Mouse (Mus musculus) stomach, postnatal 0 days (tissue): ENCODE data around the gene Akt3. TPM values are rescaled to one million over a fixed set of nuclear protein-coding genes. Genes with fewer than 3 reads are reported as not detected.

Experiments
- ATAC-seq: fragments of 200-750 bp; cut with Nextera tagmentation; 2 replicates; pipeline ENCODE4 v1.8.0; 2017; ENCODE audit not compliant: low FRiP score, low TSS enrichment
- DNase-seq: peaks from one replicate; pipeline ENCODE4 v3.0.0-alpha.2; 2016; ENCODE audit warnings: low spot score
- H3K27ac ChIP-seq: fragments of 300-500 bp; sonication (generic); replicated peaks from 2 replicates; pipeline ENCODE4 v1.5.1; 2014; ENCODE audit warnings: mild to moderate bottlenecking, control low read depth
- H3K27me3 ChIP-seq: fragments of 300-500 bp; sonication (generic); 2 replicates; pipeline ENCODE4 v1.6.1; 2014; ENCODE audit warnings: low read length; ENCODE audit not compliant: control insufficient read depth, insufficient read depth
- H3K36me3 ChIP-seq: fragments of 300-500 bp; sonication (generic); 2 replicates; pipeline ENCODE4 v1.6.1; 2014; ENCODE audit warnings: low read length, mixed read lengths; ENCODE audit not compliant: control insufficient read depth, insufficient read depth
- H3K4me1 ChIP-seq: fragments of 300-500 bp; sonication (generic); replicated peaks from 2 replicates; pipeline ENCODE4 v1.6.1; 2014; ENCODE audit warnings: antibody characterized with exemption; ENCODE audit not compliant: control insufficient read depth, insufficient read depth
- H3K4me2 ChIP-seq: fragments of 300-500 bp; sonication (generic); replicated peaks from 2 replicates; pipeline ENCODE4 v1.6.1; 2014; ENCODE audit warnings: low read depth, mild to moderate bottlenecking, control low read depth, moderate library complexity
- H3K4me3 ChIP-seq: fragments of 300-500 bp; sonication (generic); 2 replicates; pipeline ENCODE4 v1.5.1; 2014; ENCODE audit warnings: low read depth, low read length, control low read depth
- H3K9ac ChIP-seq: fragments of 300-500 bp; sonication (generic); 2 replicates; pipeline ENCODE4 v1.6.1; 2014; ENCODE audit warnings: mild to moderate bottlenecking, low read length, control low read depth, mixed read lengths
- H3K9me3 ChIP-seq: fragments of 300-500 bp; sonication (generic); 2 replicates; pipeline ENCODE4 v1.6.1; 2016; ENCODE audit warnings: low read length; ENCODE audit not compliant: control insufficient read depth
- CTCF ChIP-seq: IDR thresholded peaks from 2 replicates; pipeline ENCODE4 v1.5.1; 2016; ENCODE audit warnings: antibody characterized with exemption, low read depth, mild to moderate bottlenecking, moderate library complexity
- EP300 ChIP-seq: optimal IDR thresholded peaks from 2 replicates; pipeline ENCODE3; 2016; ENCODE audit warnings: antibody characterized with exemption
- WGBS: fragments of 180-500 bp; shearing (Covaris S2); extraction: QIAGEN DNeasy Blood & Tissue Kit; methylation state at CpG from one replicate; pipeline ENCODE4 v1.1.7; 2014; 5-methylcytosine and 5-hydroxymethylcytosine counted together
- polyA plus RNA-seq: library from polyadenylated mRNA; unstranded; fragments of >200 nt; fragmentation: Nextera tagmentation; extraction: Ambion mirVana; gene quantifications from 2 replicates; pipeline ENCODE4 v1.2.1, GENCODE M21; 2015

The Akt3 gene
- polyA plus RNA-seq, 1 experiment from 2014 or later: 2.1 TPM

DNA sequence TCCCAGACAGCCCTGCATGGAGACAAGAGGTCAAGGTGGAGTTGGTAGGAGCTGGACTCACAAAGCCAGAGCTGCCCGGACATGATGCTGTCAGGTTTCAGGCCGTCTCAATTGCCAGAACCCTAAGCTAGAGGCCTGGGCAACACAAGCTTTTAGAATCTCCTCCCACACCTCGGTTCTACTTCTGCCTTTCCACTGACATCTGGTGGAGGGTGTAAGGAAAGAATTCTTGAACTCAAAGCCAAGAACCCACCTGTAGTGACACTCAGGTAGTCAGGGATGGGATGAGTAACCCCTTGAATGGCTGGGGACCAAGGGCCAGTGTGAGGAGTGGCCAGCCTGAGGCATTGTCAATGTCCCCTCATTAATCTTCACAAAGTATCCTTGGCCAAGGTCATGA is 235.3 kb downstream of the Akt3 start:
- WGBS: 71% methylated on average over 3 of the region's 3 CpGs
- DNase-seq (no peak), ATAC-seq (no peak)
- Histone ChIP-seq H3K4me3 (no peak overlapping the region), H3K36me3 (peaks cover 2% of the 10 kb centered on the region; the same call in 1 of the 2 replicates), H3K27me3 (no peaks in the 10 kb centered on the region), H3K9ac (no peak overlapping the region), H3K4me1 (no peaks in the 10 kb centered on the region), H3K27ac (no peak overlapping the region), H3K4me2 (no peak overlapping the region), H3K9me3 (no peaks in the 10 kb centered on the region)
- TF ChIP-seq CTCF: no peak
- TF ChIP-seq EP300: no peak

GRCm38 (mm10) chr1:177019668-177020067 is 238.3 kb downstream of the Akt3 start:
- TF ChIP-seq EP300: no peak
- TF ChIP-seq CTCF: no peak
- peaks cover 2% of the 10 kb centered on the region; the same call in 1 of the 2 replicates for H3K36me3 ChIP-seq
- ATAC-seq (no peak), DNase-seq (no peak)
- no peak overlapping the region for H3K9ac ChIP-seq
- H3K4me1 ChIP-seq: no peaks in the 10 kb centered on the region
- H3K27me3 ChIP-seq: no peaks in the 10 kb centered on the region
- H3K27ac ChIP-seq: no peak overlapping the region
- no peak overlapping the region for H3K4me3 ChIP-seq
- 83% methylated on average over 5 of the region's 5 CpGs for WGBS
- no peak overlapping the region for H3K4me2 ChIP-seq
- no peaks in the 10 kb centered on the region for H3K9me3 ChIP-seq

DNA sequence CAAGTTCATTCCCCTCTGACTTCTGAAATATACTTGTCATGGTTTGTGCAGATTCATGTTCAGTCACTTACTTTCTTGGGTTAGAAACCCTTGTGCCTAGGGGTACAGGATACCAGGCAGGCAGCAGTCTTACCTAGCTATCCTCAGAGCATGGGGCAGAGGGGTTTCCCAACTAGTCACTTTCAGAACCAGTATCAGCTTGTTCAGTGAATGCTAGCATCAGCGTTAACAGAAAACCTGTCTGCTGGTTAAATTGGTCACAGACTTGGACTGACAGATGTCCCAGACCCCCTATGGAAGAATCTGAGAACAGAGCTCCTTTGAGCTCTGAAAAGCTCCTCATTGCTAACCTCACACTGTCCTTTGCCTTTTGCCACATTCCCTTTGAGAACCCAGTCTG is 239.3 kb downstream of the Akt3 start:
- Histone ChIP-seq H3K4me1 (0 out of 2 replicates have a peak, but pooled peaks cover 2% of the 10 kb centered on the region), H3K27ac (no peak overlapping the region), H3K4me3 (no peak overlapping the region), H3K4me2 (no peak overlapping the region), H3K9ac (no peak overlapping the region), H3K36me3 (peaks cover 2% of the 10 kb centered on the region; the same call in 1 of the 2 replicates), H3K9me3 (no peaks in the 10 kb centered on the region), H3K27me3 (no peaks in the 10 kb centered on the region)
- 94% methylated on average over 1 of the region's 1 CpGs for WGBS
- TF ChIP-seq EP300 (no peak), CTCF (no peak)
- no peak for DNase-seq
- ATAC-seq: no peak

- Histone ChIP-seq H3K4me3 (no peak overlapping the region), H3K9me3 (no peaks in the 10 kb centered on the region), H3K27me3 (no peaks in the 10 kb centered on the region), H3K4me2 (no peak overlapping the region), H3K36me3 (no peaks in the 10 kb centered on the region), H3K9ac (no peak overlapping the region), H3K27ac (no peak overlapping the region), H3K4me1 (0 out of 2 replicates have a peak, but pooled peaks cover 2% of the 10 kb centered on the region)
- 64% methylated on average over 2 of the region's 2 CpGs for WGBS
- no peak for DNase-seq
- TF ChIP-seq EP300 (no peak), CTCF (no peak)
- no peak for ATAC-seq
Measured at GRCm38 (mm10) chr1:177016729-177017128, 241.3 kb downstream of the Akt3 start.

- Histone ChIP-seq H3K4me3 (no peak overlapping the region), H3K4me1 (0 out of 2 replicates have a peak, but pooled peaks cover 2% of the 10 kb centered on the region), H3K4me2 (no peak overlapping the region), H3K27ac (no peak overlapping the region), H3K27me3 (no peaks in the 10 kb centered on the region), H3K36me3 (no peaks in the 10 kb centered on the region), H3K9ac (no peak overlapping the region), H3K9me3 (no peaks in the 10 kb centered on the region)
- no peak for TF ChIP-seq CTCF
- DNase-seq (no peak), ATAC-seq (no peak)
- WGBS: 53% methylated on average over 3 of the region's 3 CpGs
Measured at GRCm38 (mm10) chr1:177015917-177016316, 242.1 kb downstream of the Akt3 start.

- no peak; the same call in 1 of the 2 replicates for ATAC-seq
- no peak for DNase-seq
- no peak overlapping the region for H3K9ac ChIP-seq
- no peak overlapping the region for H3K4me3 ChIP-seq
- H3K9me3 ChIP-seq: no peaks in the 10 kb centered on the region
- H3K4me1 ChIP-seq: 0 out of 2 replicates have a peak, but pooled peaks cover 2% of the 10 kb centered on the region
- H3K4me2 ChIP-seq: no peak overlapping the region
- no peaks in the 10 kb centered on the region for H3K36me3 ChIP-seq
- H3K27me3 ChIP-seq: no peaks in the 10 kb centered on the region
- WGBS: 57% methylated on average over 6 of the region's 6 CpGs
- no peak for TF ChIP-seq EP300
- no peak for TF ChIP-seq CTCF
- peak overlapping the region; percentile 53; the same call in 1 of the 2 replicates for H3K27ac ChIP-seq
Measured at GRCm38 (mm10) chr1:177014921-177015439, 243.0 kb downstream of the Akt3 start.
